Mouse (Mus musculus): ENCODE measurements at regions not wholly inside any gene's neighbourhood (a gene's known extent, or its start where the extent isn't known, plus 50 kb on each side); places are given as distances from the start of the nearest gene placed in this dataset.

GRCm38 (mm10) chr1:80039891-80040290, 178.4 kb downstream of the Fam124b start:
- DNase-seq (ENCODE audit: low spot score) (no peak), ATAC-seq (ENCODE audit: low FRiP score, low read depth) (no peak)
- Histone ChIP-seq H3K4me1 (ENCODE audit: control insufficient read depth, insufficient read depth, low read length) (no peaks in the 10 kb centered on the region), H3K9ac (ENCODE audit: low read depth, low read length, severe bottlenecking) (no peak overlapping the region), H3K27me3 (ENCODE audit: control insufficient read depth, insufficient read depth, low read length) (no peaks in the 10 kb centered on the region), H3K4me3 (replicated peaks; ENCODE audit: low read length) (no peak overlapping the region), H3K9me3 (ENCODE audit: control insufficient read depth, low read length) (no peaks in the 10 kb centered on the region), H3K4me2 (replicated peaks; ENCODE audit: low read depth, low read length, severe bottlenecking) (no peak overlapping the region), H3K36me3 (ENCODE audit: control insufficient read depth, insufficient read depth, low read length) (no peaks in the 10 kb centered on the region), H3K27ac (replicated peaks; ENCODE audit: low read depth, low read length) (no peak overlapping the region)
- no peak for TF ChIP-seq POLR2A (IDR thresholded peaks at IDR 0.05; ENCODE audit: borderline replicate concordance, extremely low read depth, insufficient read depth, insufficient read length)
- WGBS, result 39% methylated on average over 3 of the region's 3 CpGs

DNA sequence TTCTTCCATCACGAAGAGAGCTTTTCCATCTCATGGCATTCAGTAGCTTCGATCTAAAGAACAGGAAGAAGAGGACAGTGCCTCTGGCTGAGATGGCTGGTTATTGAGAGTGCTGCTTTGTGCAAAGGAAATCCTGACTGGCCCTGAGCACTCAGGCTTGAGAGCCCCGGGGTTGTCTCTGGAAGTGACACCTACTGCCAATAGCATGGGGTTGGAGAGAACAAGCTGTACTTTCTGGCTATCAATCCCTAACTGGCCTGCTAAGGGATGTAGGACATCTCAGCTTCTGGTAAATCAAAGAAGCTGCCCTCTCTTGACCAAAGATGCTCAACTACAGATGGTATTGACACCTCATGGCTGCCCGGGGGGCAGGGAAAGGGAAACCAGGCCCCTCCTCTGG, 178.2 kb upstream of the Serpine2 start:
- Histone ChIP-seq H3K27me3 (ENCODE audit: control insufficient read depth, insufficient read depth, low read length) (no peaks in the 10 kb centered on the region), H3K36me3 (ENCODE audit: control insufficient read depth, insufficient read depth, low read length) (no peaks in the 10 kb centered on the region), H3K9ac (ENCODE audit: low read depth, low read length, severe bottlenecking) (no peak overlapping the region), H3K9me3 (ENCODE audit: control insufficient read depth, low read length) (no peaks in the 10 kb centered on the region), H3K27ac (replicated peaks; ENCODE audit: low read depth, low read length) (no peak overlapping the region), H3K4me3 (replicated peaks; ENCODE audit: low read length) (no peak overlapping the region), H3K4me2 (replicated peaks; ENCODE audit: low read depth, low read length, severe bottlenecking) (no peak overlapping the region), H3K4me1 (ENCODE audit: control insufficient read depth, insufficient read depth, low read length) (no peaks in the 10 kb centered on the region)
- no peak for TF ChIP-seq POLR2A (IDR thresholded peaks at IDR 0.05; ENCODE audit: borderline replicate concordance, extremely low read depth, insufficient read depth, insufficient read length)
- WGBS, result 76% methylated on average over 4 of the region's 4 CpGs
- no peak for DNase-seq (ENCODE audit: low spot score)
- ATAC-seq (ENCODE audit: low FRiP score, low read depth), result no peak

DNA sequence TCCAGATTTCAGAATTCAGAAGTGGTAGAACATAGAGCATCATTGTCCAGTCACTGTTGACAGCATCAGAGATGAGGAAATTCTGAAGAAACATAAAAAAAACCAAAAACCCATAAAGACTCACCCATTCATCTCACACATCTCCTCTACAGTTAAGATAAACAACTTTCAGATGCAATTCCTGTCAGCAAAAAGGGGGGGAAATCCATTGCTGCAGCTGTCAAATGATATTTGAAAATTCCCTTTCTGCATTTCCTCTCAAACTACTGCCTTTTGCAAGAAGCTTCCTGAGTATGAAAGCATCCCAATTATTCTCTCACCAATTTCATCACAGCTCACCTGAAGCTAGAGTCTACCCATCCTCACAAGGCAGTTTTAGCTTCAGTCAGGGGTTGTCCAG, 177.1 kb upstream of the Serpine2 start:
- ATAC-seq (ENCODE audit: low FRiP score, low read depth) (no peak), DNase-seq (ENCODE audit: low spot score) (no peak)
- Histone ChIP-seq H3K9me3 (ENCODE audit: control insufficient read depth, low read length) (no peaks in the 10 kb centered on the region), H3K9ac (ENCODE audit: low read depth, low read length, severe bottlenecking) (no peak overlapping the region), H3K36me3 (ENCODE audit: control insufficient read depth, insufficient read depth, low read length) (no peaks in the 10 kb centered on the region), H3K4me3 (replicated peaks; ENCODE audit: low read length) (no peak overlapping the region), H3K4me1 (ENCODE audit: control insufficient read depth, insufficient read depth, low read length) (no peaks in the 10 kb centered on the region), H3K27me3 (ENCODE audit: control insufficient read depth, insufficient read depth, low read length) (no peaks in the 10 kb centered on the region), H3K4me2 (replicated peaks; ENCODE audit: low read depth, low read length, severe bottlenecking) (no peak overlapping the region), H3K27ac (replicated peaks; ENCODE audit: low read depth, low read length) (no peak overlapping the region)
- no peak for TF ChIP-seq POLR2A (IDR thresholded peaks at IDR 0.05; ENCODE audit: borderline replicate concordance, extremely low read depth, insufficient read depth, insufficient read length)

DNA sequence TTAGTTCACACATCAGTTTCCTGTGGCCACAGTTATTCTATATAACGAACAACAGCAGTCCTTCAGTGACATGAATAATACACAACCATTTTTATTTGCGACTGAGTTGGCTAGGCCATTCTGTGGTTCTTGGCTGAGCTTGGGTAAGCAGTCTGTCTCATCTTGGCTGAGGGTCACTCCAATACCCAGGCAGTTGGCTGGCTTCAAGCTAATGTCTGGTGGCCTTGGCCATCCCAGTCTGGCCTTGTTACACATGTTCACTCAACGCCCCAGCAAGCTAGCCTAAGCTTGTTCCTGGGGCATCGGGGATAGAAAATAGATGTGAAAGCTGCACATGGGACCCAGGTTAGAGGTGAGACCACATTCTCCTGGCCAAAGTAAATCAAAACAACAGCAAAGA, 175.5 kb upstream of the Serpine2 start:
- 93% methylated on average over 4 of the region's 4 CpGs for whole genome bisulfite sequencing
- H3K9ac ChIP-seq (ENCODE audit: low read depth, low read length, severe bottlenecking), result no peak overlapping the region
- DNase-seq (ENCODE audit: low spot score), result no peak
- H3K9me3 ChIP-seq (ENCODE audit: control insufficient read depth, low read length), result no peaks in the 10 kb centered on the region
- no peak overlapping the region for H3K27ac ChIP-seq (replicated peaks; ENCODE audit: low read depth, low read length)
- H3K27me3 ChIP-seq (ENCODE audit: control insufficient read depth, insufficient read depth, low read length), result no peaks in the 10 kb centered on the region
- no peak overlapping the region for H3K4me2 ChIP-seq (replicated peaks; ENCODE audit: low read depth, low read length, severe bottlenecking)
- no peak for ATAC-seq (ENCODE audit: low FRiP score, low read depth)
- TF ChIP-seq POLR2A (IDR thresholded peaks at IDR 0.05; ENCODE audit: borderline replicate concordance, extremely low read depth, insufficient read depth, insufficient read length), result no peak
- no peak overlapping the region for H3K4me3 ChIP-seq (replicated peaks; ENCODE audit: low read length)
- H3K4me1 ChIP-seq (ENCODE audit: control insufficient read depth, insufficient read depth, low read length), result no peaks in the 10 kb centered on the region; the same call in 1 of the 2 replicates
- no peaks in the 10 kb centered on the region for H3K36me3 ChIP-seq (ENCODE audit: control insufficient read depth, insufficient read depth, low read length)

GRCm38 (mm10) chr1:80033522-80033921, 172.5 kb upstream of the Serpine2 start:
- TF ChIP-seq POLR2A (IDR thresholded peaks at IDR 0.05; ENCODE audit: borderline replicate concordance, extremely low read depth, insufficient read depth, insufficient read length), result no peak
- H3K27ac ChIP-seq (replicated peaks; ENCODE audit: low read depth, low read length), result no peak overlapping the region
- ATAC-seq (ENCODE audit: low FRiP score, low read depth) (no peak), DNase-seq (ENCODE audit: low spot score) (no peak)
- no peaks in the 10 kb centered on the region for H3K27me3 ChIP-seq (ENCODE audit: control insufficient read depth, insufficient read depth, low read length)
- H3K4me1 ChIP-seq (ENCODE audit: control insufficient read depth, insufficient read depth, low read length), result no peaks in the 10 kb centered on the region; the same call in 1 of the 2 replicates
- H3K9ac ChIP-seq (ENCODE audit: low read depth, low read length, severe bottlenecking), result no peak overlapping the region
- H3K4me3 ChIP-seq (replicated peaks; ENCODE audit: low read length), result no peak overlapping the region
- H3K9me3 ChIP-seq (ENCODE audit: control insufficient read depth, low read length), result no peaks in the 10 kb centered on the region
- WGBS, result 47% methylated on average over 6 of the region's 6 CpGs
- H3K36me3 ChIP-seq (ENCODE audit: control insufficient read depth, insufficient read depth, low read length), result no peaks in the 10 kb centered on the region
- no peak overlapping the region for H3K4me2 ChIP-seq (replicated peaks; ENCODE audit: low read depth, low read length, severe bottlenecking)

- WGBS, result 18% methylated on average over 2 of the region's 2 CpGs
- TF ChIP-seq POLR2A (IDR thresholded peaks at IDR 0.05; ENCODE audit: borderline replicate concordance, extremely low read depth, insufficient read depth, insufficient read length), result no peak
Observed at GRCm38 (mm10) chr1:80033121-80033520, 172.1 kb upstream of the Serpine2 start.

More at GRCm38 (mm10) chr1:80033121-80033520, 172.1 kb upstream of the Serpine2 start:
- Histone ChIP-seq H3K4me2 (replicated peaks; ENCODE audit: low read depth, low read length, severe bottlenecking) (no peak overlapping the region), H3K27me3 (ENCODE audit: control insufficient read depth, insufficient read depth, low read length) (no peaks in the 10 kb centered on the region), H3K27ac (replicated peaks; ENCODE audit: low read depth, low read length) (no peak overlapping the region), H3K9ac (ENCODE audit: low read depth, low read length, severe bottlenecking) (no peak overlapping the region), H3K4me3 (replicated peaks; ENCODE audit: low read length) (no peak overlapping the region), H3K9me3 (ENCODE audit: control insufficient read depth, low read length) (no peaks in the 10 kb centered on the region), H3K36me3 (ENCODE audit: control insufficient read depth, insufficient read depth, low read length) (no peaks in the 10 kb centered on the region), H3K4me1 (ENCODE audit: control insufficient read depth, insufficient read depth, low read length) (no peaks in the 10 kb centered on the region; the same call in 1 of the 2 replicates)
- no peak for DNase-seq (ENCODE audit: low spot score)
- ATAC-seq (ENCODE audit: low FRiP score, low read depth), result no peak
